Mouse (Mus musculus): ENCODE data around the gene Trim37. TPM values are rescaled to one million over a fixed set of nuclear protein-coding genes. Genes with fewer than 3 reads are reported as not detected.

Trim37 gene
- polyA plus RNA-seq, 1 experiment, result 55.9 TPM

GRCm38 (mm10) chr11:87108409-87108754, 18.5 kb upstream of the Trim37 start, which contains the start of gene Prr11:
TSS of gene Prr11 (minus strand) at chr11:87108708.
- Histone ChIP-seq H3K4me3 (ENCODE audit: low read depth, low read length) (peak within 1 kb of the TSS; percentile 98), H3K9ac (ENCODE audit: low read depth, poor library complexity, severe bottlenecking) (peak within 1 kb of the TSS; percentile 93), H3K4me1 (ENCODE audit: control insufficient read depth, insufficient read depth, low read length) (no peaks in the 10 kb centered on the region), H3K36me3 (ENCODE audit: control insufficient read depth, insufficient read depth, low read length, poor library complexity, severe bottlenecking) (peaks cover 42% of the 10 kb centered on the region), H3K27me3 (ENCODE audit: control insufficient read depth, insufficient read depth, low read length, poor library complexity, severe bottlenecking) (no peaks in the 10 kb centered on the region), H3K9me3 (replicated peaks; ENCODE audit: control insufficient read depth, insufficient read depth, low read length, poor library complexity, severe bottlenecking) (no peaks in the 10 kb centered on the region), H3K27ac (ENCODE audit: insufficient read depth, low read length) (peak within 1 kb of the TSS; percentile 80)
- no peak for TF ChIP-seq EP300 (IDR thresholded peaks at IDR 0.05; ENCODE audit: insufficient read depth, low read depth, low read length)
- TF ChIP-seq POLR2A (IDR thresholded peaks at IDR 0.05; ENCODE audit: insufficient read depth, low read length), result no peak
- no peak for TF ChIP-seq CTCF (IDR thresholded peaks at IDR 0.05; ENCODE audit: low read depth, low read length)

GRCm38 (mm10) chr11:87108755-87109518, 17.9 kb upstream of the Trim37 start, which contains the start of gene Ska2:
TSS of gene Ska2 (plus strand) at chr11:87109234.
- peak within 1 kb of the TSS; percentile 98 for H3K4me3 ChIP-seq (ENCODE audit: low read depth, low read length)
- H3K36me3 ChIP-seq (ENCODE audit: control insufficient read depth, insufficient read depth, low read length, poor library complexity, severe bottlenecking), result peaks cover 41% of the 10 kb centered on the region
- no peaks in the 10 kb centered on the region for H3K27me3 ChIP-seq (ENCODE audit: control insufficient read depth, insufficient read depth, low read length, poor library complexity, severe bottlenecking)
- H3K27ac ChIP-seq (ENCODE audit: insufficient read depth, low read length), result peak within 1 kb of the TSS; percentile 80
- no peaks in the 10 kb centered on the region for H3K9me3 ChIP-seq (replicated peaks; ENCODE audit: control insufficient read depth, insufficient read depth, low read length, poor library complexity, severe bottlenecking)
- H3K4me1 ChIP-seq (ENCODE audit: control insufficient read depth, insufficient read depth, low read length), result no peaks in the 10 kb centered on the region
- TF ChIP-seq CTCF (IDR thresholded peaks at IDR 0.05; ENCODE audit: low read depth, low read length) (no peak), POLR2A (IDR thresholded peaks at IDR 0.05; ENCODE audit: insufficient read depth, low read length) (peak; percentile 7), EP300 (IDR thresholded peaks at IDR 0.05; ENCODE audit: insufficient read depth, low read depth, low read length) (0 out of 2 replicates have a peak, but pooled peaks have one; percentile 4)
- peak within 1 kb of the TSS; percentile 93 for H3K9ac ChIP-seq (ENCODE audit: low read depth, poor library complexity, severe bottlenecking)

- peak overlapping the region; percentile 95 for H3K4me3 ChIP-seq (ENCODE audit: low read depth, low read length)
- peaks cover 38% of the 10 kb centered on the region for H3K36me3 ChIP-seq (ENCODE audit: control insufficient read depth, insufficient read depth, low read length, poor library complexity, severe bottlenecking)
- H3K27ac ChIP-seq (ENCODE audit: insufficient read depth, low read length), result peak overlapping the region; percentile 80
- H3K4me1 ChIP-seq (ENCODE audit: control insufficient read depth, insufficient read depth, low read length), result no peaks in the 10 kb centered on the region
- H3K27me3 ChIP-seq (ENCODE audit: control insufficient read depth, insufficient read depth, low read length, poor library complexity, severe bottlenecking), result no peaks in the 10 kb centered on the region
- H3K9me3 ChIP-seq (replicated peaks; ENCODE audit: control insufficient read depth, insufficient read depth, low read length, poor library complexity, severe bottlenecking), result no peaks in the 10 kb centered on the region
- peak overlapping the region; percentile 91 for H3K9ac ChIP-seq (ENCODE audit: low read depth, poor library complexity, severe bottlenecking)
- no peak for TF ChIP-seq POLR2A (IDR thresholded peaks at IDR 0.05; ENCODE audit: insufficient read depth, low read length)
- 0 out of 2 replicates have a peak, but pooled peaks have one; percentile 1 for TF ChIP-seq EP300 (IDR thresholded peaks at IDR 0.05; ENCODE audit: insufficient read depth, low read depth, low read length)
Observed at GRCm38 (mm10) chr11:87109519-87110171, 17.2 kb upstream of the Trim37 start.

- H3K4me3 ChIP-seq (ENCODE audit: low read depth, low read length), result peak overlapping the region; percentile 95
- no peaks in the 10 kb centered on the region for H3K9me3 ChIP-seq (replicated peaks; ENCODE audit: control insufficient read depth, insufficient read depth, low read length, poor library complexity, severe bottlenecking)
- no peaks in the 10 kb centered on the region for H3K27me3 ChIP-seq (ENCODE audit: control insufficient read depth, insufficient read depth, low read length, poor library complexity, severe bottlenecking)
- no peak overlapping the region for H3K27ac ChIP-seq (ENCODE audit: insufficient read depth, low read length)
- H3K9ac ChIP-seq (ENCODE audit: low read depth, poor library complexity, severe bottlenecking), result peak overlapping the region; percentile 91
- H3K4me1 ChIP-seq (ENCODE audit: control insufficient read depth, insufficient read depth, low read length), result no peaks in the 10 kb centered on the region
- TF ChIP-seq CTCF (IDR thresholded peaks at IDR 0.05; ENCODE audit: low read depth, low read length) (no peak), POLR2A (IDR thresholded peaks at IDR 0.05; ENCODE audit: insufficient read depth, low read length) (no peak), EP300 (IDR thresholded peaks at IDR 0.05; ENCODE audit: insufficient read depth, low read depth, low read length) (no peak)
- H3K36me3 ChIP-seq (ENCODE audit: control insufficient read depth, insufficient read depth, low read length, poor library complexity, severe bottlenecking), result peaks cover 37% of the 10 kb centered on the region
Observed at GRCm38 (mm10) chr11:87110172-87110909, 16.5 kb upstream of the Trim37 start.

- Histone ChIP-seq H3K27ac (ENCODE audit: insufficient read depth, low read length) (no peak overlapping the region), H3K4me3 (ENCODE audit: low read depth, low read length) (no peak overlapping the region), H3K27me3 (ENCODE audit: control insufficient read depth, insufficient read depth, low read length, poor library complexity, severe bottlenecking) (no peaks in the 10 kb centered on the region), H3K36me3 (ENCODE audit: control insufficient read depth, insufficient read depth, low read length, poor library complexity, severe bottlenecking) (peaks cover 42% of the 10 kb centered on the region), H3K9me3 (replicated peaks; ENCODE audit: control insufficient read depth, insufficient read depth, low read length, poor library complexity, severe bottlenecking) (no peaks in the 10 kb centered on the region), H3K4me1 (ENCODE audit: control insufficient read depth, insufficient read depth, low read length) (no peaks in the 10 kb centered on the region), H3K9ac (ENCODE audit: low read depth, poor library complexity, severe bottlenecking) (no peak overlapping the region)
- TF ChIP-seq POLR2A (IDR thresholded peaks at IDR 0.05; ENCODE audit: insufficient read depth, low read length) (no peak), EP300 (IDR thresholded peaks at IDR 0.05; ENCODE audit: insufficient read depth, low read depth, low read length) (no peak), CTCF (IDR thresholded peaks at IDR 0.05; ENCODE audit: low read depth, low read length) (no peak)
Observed at GRCm38 (mm10) chr11:87121864-87122263, 5.0 kb upstream of the Trim37 start.

All from ES-Bruce4 (cell line).